In genomic region chr3:145254764-145255396, GRCm38 (mm10) we compare ENCODE assay signal across 22 mouse cellular contexts. TPM values are rescaled to one million over a fixed set of nuclear protein-coding genes. Genes with fewer than 3 reads are reported as not detected.
DNase-seq lines count a peak whose midpoint lies in the region; ATAC-seq lines count a peak whose summit lies in the region.
"Had no signal": no experiment of that assay in that cellular context is flagged by ENCODE, and none has a peak within 500 bp of the region (broad histone marks: within the 10 kb centered on the region; RNA-seq: fewer than 3 reads in every experiment).

No protein-coding gene starts in this region.

- DNase-seq in frontal cortex, postnatal 14 days (ENCODE audit: low spot score in 2 of 2) = no peak
- DNase-seq in left cerebral cortex, postnatal 36 days (ENCODE audit: low spot score in 2 of 2) = peak; percentile 16 to 29
- DNase-seq in left cerebral cortex, adult 11 months (ENCODE audit: low spot score) = no peak
- peak; percentile 5 for DNase-seq in adipocyte (ENCODE audit: low spot score)
- DNase-seq in frontal cortex, postnatal 36 days (ENCODE audit: low spot score in 2 of 2) = peak; percentile 49 to 50
- no peak for DNase-seq in thymus, postnatal 14 days
- DNase-seq in adrenal gland, postnatal 10 days = no peak
- DNase-seq: adrenal gland, postnatal 14 days; cerebellum, adult 11-12 months; cerebellum, adult 8-10 months; cerebellum, postnatal 10 days; cerebellum, postnatal 36 days; embryo, embryonic 11 days; gastrocnemius, postnatal 25 days; heart, adult 18-20 months; heart, postnatal 10 days; heart, postnatal 36 days had no signal

- peak; percentile 96 for ATAC-seq in frontal cortex, adult (ENCODE audit: low TSS enrichment)
- ATAC-seq: activated CD4-positive, CD25-positive, alpha-beta regulatory T cell, adult 4 months; forebrain, embryonic 13.5 days; forebrain, embryonic 16.5 days had no signal

- intact Hi-C loops in left cerebral cortex, postnatal 36 days (cut with DNase I) = no loop called here

RNA-seq across cellular contexts. Expression of gene Col24a1, which starts 37.4 kb away (rescaled TPM):
- total RNA-seq in left cerebral cortex, postnatal 36 days (2021) = 1 to 10 TPM; 1.9 to 3.6 TPM
- total RNA-seq in adrenal gland, postnatal 10 days (2021) = 1 to 10 TPM in 1 of 2 experiments, under 1 TPM in 1; 0.36 to 2.1 TPM
- total RNA-seq: adrenal gland, adult 18-20 months had no signal

Comparison
In these comparisons a context has a peak if more than half of its experiments do, and no peak if none do; other contexts are left out.
1. DNase-seq: peak in left cerebral cortex, postnatal 36 days (2 of 2), adipocyte (single experiment) and frontal cortex, postnatal 36 days (2 of 2); none in frontal cortex, postnatal 14 days (0 of 2), left cerebral cortex, adult 11 months (single experiment), thymus, postnatal 14 days (single experiment) and adrenal gland, postnatal 10 days (single experiment).